Mouse (Mus musculus): ENCODE data around the gene Adtrp. TPM values are rescaled to one million over a fixed set of nuclear protein-coding genes. Genes with fewer than 3 reads are reported as not detected.

Gene Adtrp
- total RNA-seq (2021), result under 1 TPM in 1 of 2 experiments, not detected in 1; 0.15 TPM
- long read RNA-seq, experiment 1, result 0 reads
- long read RNA-seq, experiment 2, partial matches to known transcripts, result 1 of 1 reads
- long read RNA-seq, experiment 2, other reads (novel, unspliced or antisense), result 0 of 1 reads

DNA sequence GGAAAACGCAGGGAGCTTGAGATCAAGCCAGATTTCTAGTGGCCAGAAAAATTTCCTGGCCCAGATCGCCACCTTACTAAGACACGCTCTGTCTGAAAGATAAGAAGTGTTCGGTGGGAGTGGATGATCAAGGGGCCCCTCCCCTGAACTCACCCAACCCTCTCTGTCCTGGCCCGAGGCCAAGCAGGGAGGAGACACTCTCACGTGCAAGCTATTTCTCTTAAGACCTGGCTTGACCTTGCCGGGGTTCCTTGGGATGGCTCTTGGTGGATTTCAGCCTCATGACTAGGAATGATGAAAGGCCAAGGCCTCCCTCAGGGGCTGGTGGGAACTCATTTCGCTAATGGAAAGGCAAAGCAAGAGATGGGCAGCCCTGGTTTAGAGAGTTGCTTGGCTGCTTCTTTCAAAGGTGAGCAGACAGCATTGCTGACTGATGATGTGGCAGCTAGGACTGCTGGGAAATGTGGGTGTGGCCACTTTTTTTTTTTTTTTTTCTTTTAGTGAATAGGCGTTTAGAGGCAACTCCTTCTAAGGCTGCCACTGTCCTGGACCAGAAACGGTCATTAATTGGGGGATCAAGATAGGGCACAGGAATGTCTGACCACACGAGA, at the start of gene Adtrp:
Gene Adtrp (minus strand): TSS at position 169 of the 611 bp plus-strand sequence.
- intact Hi-C loops (cut with DNase I), result no loop called here
- DNase-seq, result no peak

DNA sequence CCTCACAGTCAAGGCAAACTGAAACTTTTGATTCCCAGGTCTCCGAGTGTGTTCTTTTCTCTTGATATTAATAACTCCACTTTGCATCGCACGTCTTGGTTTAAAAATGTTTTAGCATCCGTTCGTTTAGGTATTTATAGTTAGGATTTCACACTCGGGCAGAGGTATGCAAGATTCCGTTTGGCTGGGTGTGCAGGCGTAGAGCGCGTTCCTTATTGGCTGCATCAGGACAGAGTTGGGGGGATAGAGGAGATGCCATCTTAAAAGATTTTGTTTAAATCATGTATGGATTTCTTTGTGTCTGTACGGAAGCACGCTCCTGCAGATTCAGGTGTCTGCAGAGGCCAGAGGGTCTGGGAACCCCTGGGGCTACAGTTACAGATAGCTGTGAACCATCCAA, 44.5 kb upstream of the Adtrp start:
- no peak for DNase-seq
- intact Hi-C loops (cut with DNase I), result no loop called here

GRCm38 (mm10) chr13:41890618-41891017, 43.1 kb upstream of the Adtrp start:
- intact Hi-C loops (cut with DNase I), result no loop called here
- no peak for DNase-seq

- no peak for DNase-seq
- intact Hi-C loops (cut with DNase I), result no loop called here
Measured at GRCm38 (mm10) chr13:41890111-41890600, 42.7 kb upstream of the Adtrp start.

- intact Hi-C loops (cut with DNase I), result no loop called here
- no peak for DNase-seq
Measured at GRCm38 (mm10) chr13:41888644-41889043, 41.2 kb upstream of the Adtrp start.

- intact Hi-C loops (cut with DNase I), result no loop called here
- DNase-seq, result no peak
Measured at GRCm38 (mm10) chr13:41886120-41886519, 38.6 kb upstream of the Adtrp start.

DNA sequence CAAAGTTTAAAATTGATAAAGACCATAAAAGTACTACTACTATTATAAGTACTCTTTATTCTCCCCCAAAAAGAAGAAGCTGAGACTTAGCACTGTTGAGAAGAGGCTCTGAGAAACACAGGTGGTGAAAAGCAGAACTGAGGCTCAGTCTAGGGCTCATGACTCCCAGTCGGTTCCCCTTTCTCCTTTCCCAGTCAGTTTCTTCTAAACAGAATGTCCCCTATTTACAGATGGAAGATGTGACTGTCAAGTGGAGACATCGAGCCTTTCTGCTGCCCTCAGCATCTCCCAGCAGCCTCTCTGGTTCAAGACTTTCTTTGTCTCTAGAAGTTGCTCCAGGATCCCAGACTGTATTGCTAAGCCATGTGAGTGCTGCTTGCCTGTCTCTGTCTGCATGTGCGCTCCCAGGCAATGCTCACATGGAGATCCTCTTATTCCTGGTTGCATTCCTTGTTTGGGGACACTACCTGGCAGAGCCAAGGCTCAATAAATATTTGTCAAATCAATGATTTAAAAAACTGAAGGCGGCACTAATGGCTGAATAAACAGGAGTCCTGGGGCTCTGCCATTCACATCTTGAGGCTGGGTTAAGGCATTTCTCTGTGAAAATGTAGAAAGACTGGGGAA, 36.3 kb upstream of the Adtrp start:
- intact Hi-C loops (cut with DNase I), result no loop called here
- DNase-seq, result no peak

DNA sequence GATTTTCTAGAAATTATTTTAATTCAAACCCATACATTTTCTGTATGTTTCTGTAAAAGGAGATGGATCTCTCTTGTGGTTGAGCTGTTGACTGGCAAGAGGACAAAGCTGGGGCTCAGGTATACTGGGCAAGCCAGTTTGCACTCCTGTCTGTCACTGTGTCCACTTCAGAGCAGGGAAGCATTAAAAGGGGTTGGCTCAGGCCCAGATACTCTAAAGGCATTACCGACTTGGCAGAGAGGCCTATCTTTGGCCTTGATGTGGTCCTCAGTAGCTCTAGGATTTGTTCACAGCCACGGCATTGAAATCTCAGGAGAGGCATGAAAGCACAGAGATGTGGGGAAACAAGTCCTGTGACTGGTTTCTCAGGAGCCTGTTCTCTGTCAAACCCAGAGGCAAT, 33.7 kb upstream of the Adtrp start:
- no peak for DNase-seq
- intact Hi-C loops (cut with DNase I), result no loop called here

DNA sequence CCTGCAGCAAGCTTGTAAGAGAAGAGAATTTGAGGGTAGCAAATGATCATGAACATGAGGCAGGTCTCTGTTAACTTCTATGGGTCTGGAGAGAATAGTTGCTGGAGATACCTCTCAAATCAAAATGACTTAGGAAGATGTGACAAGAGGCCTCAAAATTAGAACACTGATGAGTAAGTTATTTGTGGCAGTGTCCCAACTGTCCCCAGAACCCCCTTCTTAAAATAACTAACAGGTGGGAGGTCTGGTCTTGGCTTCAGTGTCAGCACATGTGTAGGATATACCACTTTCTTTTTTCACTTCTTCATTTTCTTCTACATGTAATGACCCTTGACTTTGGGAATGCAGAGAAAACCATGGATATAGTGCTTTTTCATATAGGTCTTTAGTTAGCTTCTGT, 33.0 kb upstream of the Adtrp start:
- intact Hi-C loops (cut with DNase I), result no loop called here
- no peak for DNase-seq

DNA sequence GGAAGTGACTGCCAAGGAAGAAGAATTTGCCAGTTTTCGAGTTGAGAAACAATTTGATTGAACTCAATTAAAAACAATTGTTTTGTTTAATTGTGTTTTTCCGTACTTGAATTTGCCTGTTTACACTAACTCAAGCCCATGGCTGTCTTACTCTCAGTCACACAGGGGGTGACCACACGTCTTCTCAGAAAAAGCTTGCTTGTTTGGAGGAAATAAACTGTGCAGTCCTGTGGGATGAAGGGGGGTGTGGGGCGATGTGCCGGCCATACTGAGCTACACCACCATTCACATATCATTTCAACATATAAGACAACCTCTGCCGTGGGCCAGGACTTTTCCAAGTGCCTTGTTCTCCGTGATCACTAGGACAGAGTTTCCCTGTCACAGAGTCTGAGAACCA, 25.2 kb upstream of the Adtrp start:
- no peak for DNase-seq
- intact Hi-C loops (cut with DNase I), result loop anchor here (10.0 kb wide), 1 partner anchor 118 kb away; no protein-coding TSS in a partner anchor

DNA sequence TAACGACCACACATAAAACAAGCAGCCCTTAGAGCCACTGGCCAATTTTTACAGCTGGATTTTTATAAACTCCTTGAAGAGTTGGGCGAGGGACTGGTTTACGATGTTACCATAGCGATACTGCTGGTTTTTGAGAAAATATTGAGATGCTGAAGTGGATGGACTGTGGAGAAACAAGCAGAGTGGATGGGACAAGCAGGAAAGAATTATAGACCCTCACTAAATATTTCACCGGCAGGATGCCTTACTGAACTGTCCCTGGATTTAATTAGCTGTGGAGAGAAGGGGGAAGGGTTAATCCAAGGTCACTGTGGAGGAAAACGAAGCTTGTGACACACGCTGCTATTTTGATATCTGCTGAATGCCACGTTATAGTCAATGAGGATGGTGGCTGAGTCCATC, 24.7 kb upstream of the Adtrp start:
- DNase-seq, result no peak

GRCm38 (mm10) chr13:41867533-41867932, 20.0 kb upstream of the Adtrp start:
- intact Hi-C loops (cut with DNase I), result no loop called here
- DNase-seq, result no peak

More for the DNA sequence above, 24.7 kb upstream of the Adtrp start:
- intact Hi-C loops (cut with DNase I), result loop anchor here (10.0 kb wide), 1 partner anchor 117 kb away; no protein-coding TSS in a partner anchor

GRCm38 (mm10) chr13:41865575-41865974, 18.1 kb upstream of the Adtrp start:
- peak in 1 of 2 experiments; percentile 13 for DNase-seq
- intact Hi-C loops (cut with DNase I), result no loop called here

- DNase-seq, result peak; percentile 17 to 28
- intact Hi-C loops (cut with DNase I), result no loop called here
Measured at GRCm38 (mm10) chr13:41865071-41865470, 17.6 kb upstream of the Adtrp start.

DNA sequence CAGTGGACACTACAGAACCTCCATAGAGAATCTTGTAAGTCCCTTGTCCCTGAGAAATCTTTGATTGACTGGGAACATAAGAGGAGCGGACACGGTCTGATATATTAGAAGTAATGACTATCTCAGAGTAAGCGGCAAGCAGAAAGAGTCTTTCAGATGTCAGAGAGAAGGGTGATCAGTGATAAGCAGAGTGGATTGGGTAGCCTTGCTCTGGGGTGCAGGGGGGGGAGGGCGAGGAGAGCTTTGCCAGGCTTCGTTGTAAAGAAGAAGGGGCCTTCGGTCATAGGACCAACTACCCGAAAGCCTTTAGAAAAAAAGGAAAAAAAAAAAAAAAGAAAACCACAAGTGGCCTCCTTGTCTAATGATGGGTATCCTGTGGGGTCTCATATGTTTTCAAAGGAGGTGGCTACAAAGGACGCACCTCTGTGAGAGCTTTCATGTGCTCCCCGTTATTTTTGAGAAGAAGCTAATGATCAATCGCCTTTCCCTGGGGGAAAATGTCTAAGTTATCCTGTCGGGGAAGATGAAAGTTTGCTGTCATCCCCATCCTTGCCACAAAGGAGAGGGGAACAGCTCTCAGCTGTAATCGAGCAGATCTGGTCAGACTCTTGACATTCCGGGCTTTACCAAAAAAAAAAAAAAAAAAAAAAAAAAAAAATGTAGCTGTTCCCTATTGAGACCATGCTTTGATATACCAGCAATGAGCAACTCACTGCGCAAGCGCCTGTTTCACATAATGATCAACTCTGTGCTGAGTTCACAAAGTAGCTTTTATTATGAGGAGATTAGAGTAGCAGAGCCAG, 13.3 kb upstream of the Adtrp start:
- intact Hi-C loops (cut with DNase I), result no loop called here
- DNase-seq, result no peak

DNA sequence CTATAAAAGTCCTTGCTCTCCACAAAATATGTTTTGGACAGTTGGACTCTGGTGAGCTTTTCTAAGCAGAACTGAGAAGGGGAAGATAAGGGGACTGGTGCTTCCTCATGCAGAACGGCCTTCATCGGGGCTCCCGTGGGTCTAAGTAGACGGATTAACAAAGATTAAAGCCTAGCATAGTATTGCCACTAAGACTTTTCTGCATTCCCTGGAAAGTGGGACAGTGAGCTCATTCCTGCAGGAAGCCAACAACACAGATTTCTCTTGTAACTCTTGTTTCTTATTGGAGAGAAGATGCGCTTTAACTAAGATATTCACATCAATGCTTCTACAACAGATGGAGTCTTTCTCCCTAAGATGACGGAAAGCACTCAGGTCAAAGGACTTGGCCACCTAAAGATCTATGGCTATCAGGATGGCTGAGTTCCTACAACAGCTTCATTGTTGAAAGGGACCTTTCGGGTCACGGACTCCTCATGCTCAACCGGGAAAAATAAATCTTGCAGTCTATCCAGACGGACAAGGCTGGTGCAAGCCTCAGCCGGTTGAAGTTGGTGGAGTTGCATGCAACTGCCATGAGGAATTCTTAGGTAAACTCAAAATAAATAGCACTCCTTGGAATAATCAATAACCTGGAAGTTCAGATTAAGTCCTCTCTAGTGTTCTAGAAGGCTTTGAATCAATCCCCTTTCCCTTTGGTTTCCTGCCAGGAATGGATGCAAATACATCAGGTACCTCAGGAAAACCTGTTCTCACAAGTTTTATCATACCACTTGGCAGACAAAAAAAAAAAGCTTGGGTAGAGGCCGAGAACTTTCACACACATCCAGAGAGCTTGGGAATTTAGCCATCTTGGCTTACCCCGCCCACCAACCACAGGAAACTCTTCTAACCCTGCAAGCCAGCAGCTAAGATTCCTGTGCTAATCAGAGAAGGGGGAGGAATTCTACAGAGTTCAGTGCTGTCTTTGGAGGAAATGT, 8.0 kb upstream of the Adtrp start:
- intact Hi-C loops (cut with DNase I), result no loop called here
- no peak for DNase-seq

DNA sequence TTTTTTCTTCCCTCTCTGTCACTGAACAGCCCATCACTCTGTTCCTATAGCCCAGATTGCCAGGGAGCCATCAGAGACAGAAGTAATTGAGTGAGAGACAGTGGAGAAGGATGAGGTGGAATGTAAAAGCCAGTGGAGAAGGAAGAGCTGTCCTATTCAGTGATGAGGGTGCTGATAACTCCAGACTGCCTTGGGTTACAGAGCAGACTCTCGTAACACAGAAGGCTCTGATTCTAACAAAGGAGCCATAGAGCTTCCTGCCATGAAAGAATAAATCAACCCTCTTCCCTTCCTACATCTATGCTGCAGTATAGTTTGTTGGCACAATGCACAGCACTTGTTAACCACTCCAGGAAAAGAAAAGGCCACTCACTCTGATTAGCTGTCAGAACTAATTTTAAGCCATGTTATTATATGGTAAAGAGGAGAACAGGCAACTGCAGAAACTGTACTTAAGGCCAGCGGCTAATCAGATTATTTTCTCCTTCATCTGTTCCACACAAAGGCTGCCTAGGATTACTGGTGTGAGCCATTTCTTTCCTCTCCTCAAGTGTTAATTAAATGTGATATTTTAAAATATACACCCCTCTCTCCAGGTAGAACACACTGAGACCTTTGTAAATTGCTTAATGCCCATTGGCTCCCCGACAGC, 3.4 kb upstream of the Adtrp start:
- intact Hi-C loops (cut with DNase I), result no loop called here
- DNase-seq, result no peak

GRCm38 (mm10) chr13:41846516-41846915, 968 bp downstream of the Adtrp start:
- intact Hi-C loops (cut with DNase I), result no loop called here

GRCm38 (mm10) chr13:41845013-41845412, 2.5 kb downstream of the Adtrp start:
- intact Hi-C loops (cut with DNase I), result no loop called here
- DNase-seq, result no peak

More at GRCm38 (mm10) chr13:41846516-41846915, 968 bp downstream of the Adtrp start:
- DNase-seq, result no peak

Measured in gastrocnemius, postnatal 36 days (tissue).